Mouse (Mus musculus) CH12.LX (cell line): ENCODE data around the gene 1110008L16Rik.

Source experiments
- CHD1 ChIP-seq: IDR thresholded peaks from 2 replicates; pipeline ENCODE4 v1.6.1; 2012; ENCODE audit warnings: low read depth, low read length, improper control_type of control experiment, inconsistent platforms
- CTCF ChIP-seq, 2 experiments: IDR thresholded peaks in 1 of 2; conservative IDR thresholded peaks in 1 of 2; 2 replicates each; pipeline ENCODE4 v1.5.1; 2011 to 2012; ENCODE audit warnings: low read depth in 2 of 2, low read length in 2 of 2, improper control_type of control experiment in 1 of 2, inconsistent platforms in 1 of 2, mild to moderate bottlenecking in 1 of 2, moderate library complexity in 1 of 2
- EP300 ChIP-seq: IDR thresholded peaks from 2 replicates; pipeline ENCODE4 v1.6.1; 2011; ENCODE audit warnings: low read length, improper control_type of control experiment
- POLR2A ChIP-seq: IDR thresholded peaks from 2 replicates; pipeline ENCODE4 v1.6.1; 2011; ENCODE audit warnings: low read depth, mild to moderate bottlenecking, improper control_type of control experiment, low read length
- SMC3 ChIP-seq: IDR thresholded peaks from 2 replicates; pipeline ENCODE4 v1.6.1; 2011; ENCODE audit warnings: low read depth, low read length, improper control_type of control experiment
- UBTF ChIP-seq: IDR thresholded peaks from 2 replicates; pipeline ENCODE4 v1.6.1; 2012; ENCODE audit warnings: low read depth, mild to moderate bottlenecking, inconsistent platforms, low read length, improper control_type of control experiment, moderate library complexity
- ZMIZ1 ChIP-seq: IDR thresholded peaks from 2 replicates; pipeline ENCODE4 v1.6.1; 2012; ENCODE audit warnings: low read depth, mild to moderate bottlenecking, inconsistent platforms, low read length, improper control_type of control experiment
- ZNF384 ChIP-seq: IDR thresholded peaks from 2 replicates; pipeline ENCODE4 v1.6.1; 2012; ENCODE audit warnings: low read depth, low read length, improper control_type of control experiment, inconsistent platforms

DNA sequence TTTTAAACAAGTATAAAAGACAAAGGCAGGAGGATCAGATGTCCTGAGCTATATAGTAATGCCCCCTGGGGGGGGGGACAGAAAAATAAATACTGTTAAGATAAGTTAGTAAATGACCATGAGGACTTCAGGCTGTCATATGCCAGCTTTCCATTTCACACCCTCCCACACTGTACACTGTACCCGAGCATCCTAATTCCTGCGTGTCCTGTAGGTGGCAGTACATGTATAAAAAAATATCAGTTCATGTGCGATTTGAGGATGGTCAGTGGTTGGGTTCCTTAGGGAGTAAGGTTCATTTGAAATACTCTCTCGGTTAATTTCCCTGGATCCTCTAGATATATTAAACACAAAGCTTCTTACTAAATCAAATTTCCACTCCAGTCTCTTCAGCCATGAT, 55.5 kb downstream of the 1110008L16Rik start:
- TF ChIP-seq UBTF (no peak), SMC3 (peak; percentile 88), CTCF (conservative IDR thresholded peaks at IDR 0.05 in 1 of 2, IDR thresholded peaks at IDR 0.05 in 1 of 2; ENCODE audit: low read depth in 2 of 2, low read length in 2 of 2) (peak; percentile 18 to 84), POLR2A (no peak), EP300 (no peak), ZMIZ1 (no peak), ZNF384 (no peak; the same call in 1 of the 2 replicates), CHD1 (no peak)
